Mouse (Mus musculus) 3T3-L1 (cell line): ENCODE data around the gene Gm4969.

Source experiments
- DNase-seq: peaks from one replicate; pipeline ENCODE4 v3.0.0-alpha.2; 2015; ENCODE audit warnings: low read depth, low spot score

The Gm4969 gene

GRCm38 (mm10) chr7:19093537-19094385 is 24.4 kb downstream of the Gm4969 start:
- DNase-seq: peak; percentile 98

GRCm38 (mm10) chr7:19093174-19093521 is 25.0 kb downstream of the Gm4969 start:
- DNase-seq: peak; percentile 71

GRCm38 (mm10) chr7:19092381-19093173 is 25.6 kb downstream of the Gm4969 start:
- DNase-seq: no peak

- no peak for DNase-seq
Observed at GRCm38 (mm10) chr7:19091913-19092312, 26.3 kb downstream of the Gm4969 start.

- DNase-seq: peak; percentile 59
Observed at GRCm38 (mm10) chr7:19088813-19089212, 29.4 kb downstream of the Gm4969 start.

GRCm38 (mm10) chr7:19086760-19087159 is 31.4 kb downstream of the Gm4969 start:
- DNase-seq: no peak

- DNase-seq: peak; percentile 51
Observed at GRCm38 (mm10) chr7:19086042-19086441, 32.1 kb downstream of the Gm4969 start.

GRCm38 (mm10) chr7:19085495-19085894 is 32.7 kb downstream of the Gm4969 start:
- DNase-seq: no peak

GRCm38 (mm10) chr7:19084921-19085473 is 33.2 kb downstream of the Gm4969 start:
- DNase-seq: no peak

- peak; percentile 53 for DNase-seq
Observed at GRCm38 (mm10) chr7:19084277-19084771, 33.8 kb downstream of the Gm4969 start.

GRCm38 (mm10) chr7:19083701-19084100 is 34.5 kb downstream of the Gm4969 start, which contains the start of gene Dmpk:
Dmpk (plus strand) TSS chr7:19083849.
- DNase-seq: no peak

- peak; percentile 12 for DNase-seq
Observed at GRCm38 (mm10) chr7:19083096-19083495, 35.1 kb downstream of the Gm4969 start.

- no peak for DNase-seq
Observed at GRCm38 (mm10) chr7:19082171-19082570, 36.0 kb downstream of the Gm4969 start.

- no peak for DNase-seq
Observed at GRCm38 (mm10) chr7:19080451-19080950, 37.7 kb downstream of the Gm4969 start.

- no peak for DNase-seq
Observed at GRCm38 (mm10) chr7:19078732-19079131, 39.4 kb downstream of the Gm4969 start.

GRCm38 (mm10) chr7:19077761-19078160 is 40.4 kb downstream of the Gm4969 start:
- no peak for DNase-seq

- DNase-seq: no peak
Observed at GRCm38 (mm10) chr7:19076586-19076991, 41.6 kb downstream of the Gm4969 start.

- peak; percentile 96 for DNase-seq
Observed at GRCm38 (mm10) chr7:19075723-19076585, 42.2 kb downstream of the Gm4969 start, which contains the start of gene Dmwd. Dmwd (plus strand) TSS chr7:19076227.

GRCm38 (mm10) chr7:19075231-19075630 is 42.9 kb downstream of the Gm4969 start:
- no peak for DNase-seq

- no peak for DNase-seq
Observed at GRCm38 (mm10) chr7:19074494-19074893, 43.7 kb downstream of the Gm4969 start.

- no peak for DNase-seq
Observed at GRCm38 (mm10) chr7:19073504-19073903, 44.7 kb downstream of the Gm4969 start.
